8 mouse cellular contexts compared by ENCODE assay signal in the genomic region with DNA sequence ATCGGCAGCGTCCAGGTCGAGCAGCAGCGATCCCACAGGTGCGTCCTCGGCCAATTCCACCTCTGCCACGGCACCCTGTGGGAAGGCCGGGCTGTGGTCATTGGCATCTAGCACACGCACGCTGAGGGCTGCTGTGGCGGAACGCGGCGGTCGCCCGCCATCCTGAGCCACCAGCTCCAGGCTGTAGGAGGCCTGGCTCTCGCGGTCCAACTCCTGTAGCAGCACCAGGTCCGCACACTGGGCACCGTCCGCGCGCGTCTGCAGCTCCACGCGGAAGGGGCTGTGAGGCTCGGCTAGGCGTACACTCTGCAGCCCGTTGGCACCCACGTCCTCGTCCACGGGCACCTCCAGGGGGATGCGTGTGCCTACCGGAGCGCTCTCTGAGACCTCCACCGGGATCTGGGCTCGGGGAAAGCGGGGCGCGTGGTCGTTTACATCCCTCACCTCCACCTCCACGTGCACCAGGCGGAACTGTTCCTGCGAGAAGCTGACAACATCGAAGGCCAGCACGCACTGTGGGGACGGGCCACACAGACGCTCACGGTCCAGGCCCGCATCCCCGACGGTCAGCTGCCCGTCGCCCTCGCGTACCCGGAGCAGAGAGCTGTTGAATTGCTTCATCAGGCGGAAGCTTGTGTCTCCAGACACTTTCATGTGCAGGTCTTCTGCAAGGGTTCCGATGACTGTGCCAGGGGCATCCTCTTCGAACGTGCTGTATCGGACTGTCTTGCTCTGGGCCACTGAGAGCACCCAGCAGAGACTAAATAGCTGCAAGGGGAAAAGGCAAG. TPM values are rescaled to one million over a fixed set of nuclear protein-coding genes. Genes with fewer than 3 reads are reported as not detected.
DNase-seq lines count a peak whose midpoint lies in the region; ATAC-seq and TF ChIP-seq lines count a peak whose summit lies in the region.

No protein-coding gene starts in this region.

- peak overlapping the region; percentile 82 for H3K27ac ChIP-seq in hindbrain, postnatal 0 days

- no peaks in the 10 kb centered on the region for H3K36me3 ChIP-seq in megakaryocyte, embryonic 14.5 days (replicated peaks; ENCODE audit: low read length)
- no peaks in the 10 kb centered on the region for H3K36me3 ChIP-seq in hindbrain, postnatal 0 days (ENCODE audit: insufficient read depth, low read length)

- 1% methylated on average over 60 of the region's 62 CpGs for WGBS in hindbrain, postnatal 0 days

- DNase-seq in embryo, embryonic 10.5 days (ENCODE audit: low spot score): peak; percentile 15
- no peak for DNase-seq in embryo, embryonic 9.5 days (ENCODE audit: extremely low spot score)
- DNase-seq in hindbrain, postnatal 0 days (ENCODE audit: low spot score): peak; percentile 40
- peak; percentile 47 for DNase-seq in neural tube, embryonic 10.5 days (ENCODE audit: extremely low spot score, low spot score)
- DNase-seq in MN1 (ENCODE audit: low spot score): no peak

- H3K4me2 ChIP-seq in hindbrain, postnatal 0 days (ENCODE audit: low read depth, low read length): peak overlapping the region; percentile 68

- TF ChIP-seq CTCF in hindbrain, postnatal 0 days (IDR thresholded peaks at IDR 0.05; ENCODE audit: low read depth): peak; percentile 12; the same call in 1 of the 2 replicates

- peaks cover 83% of the 10 kb centered on the region for H3K27me3 ChIP-seq in megakaryocyte, embryonic 14.5 days (replicated peaks)
- H3K27me3 ChIP-seq in hindbrain, postnatal 0 days (ENCODE audit: insufficient read depth, low read length): peaks cover 16% of the 10 kb centered on the region; the same call in 1 of the 2 replicates

- ATAC-seq in megakaryocyte, adult 5-6 weeks (ENCODE audit: poor library complexity, severe bottlenecking): no peak
- ATAC-seq in hindbrain, postnatal 0 days: peak; percentile 46
- ATAC-seq in monocyte, adult 5-6 weeks (replicated peaks; ENCODE audit: insufficient number of reproducible peaks, low FRiP score, low TSS enrichment, poor library complexity, severe bottlenecking): no peak

- peaks cover 35% of the 10 kb centered on the region for H3K9me3 ChIP-seq in megakaryocyte, embryonic 14.5 days
- H3K9me3 ChIP-seq in hindbrain, postnatal 0 days (ENCODE audit: low read length): no peaks in the 10 kb centered on the region

- H3K9ac ChIP-seq in hindbrain, postnatal 0 days (replicated peaks; ENCODE audit: low read length): peak overlapping the region; percentile 63

- peak overlapping the region; percentile 85 for H3K4me3 ChIP-seq in megakaryocyte, embryonic 14.5 days (replicated peaks)
- H3K4me3 ChIP-seq in hindbrain, postnatal 0 days (ENCODE audit: low read length): peak overlapping the region; percentile 47

- H3K4me1 ChIP-seq in megakaryocyte, embryonic 14.5 days: peaks cover 32% of the 10 kb centered on the region
- peaks cover 3% of the 10 kb centered on the region; the same call in 1 of the 2 replicates for H3K4me1 ChIP-seq in hindbrain, postnatal 0 days (ENCODE audit: insufficient read depth, low read length)

RNA-seq across cellular contexts. Expression of gene Pcdh8, which starts 0.6 kb away (rescaled TPM):
- polyA plus RNA-seq in megakaryocyte, embryonic 14.5 days (2012; ENCODE audit: insufficient read depth, low replicate concordance): not detected in 2 replicates
- total RNA-seq in megakaryocyte, adult 5-6 weeks (2015): not detected in 2 replicates
- not detected in 2 replicates for total RNA-seq in megakaryocyte, adult 5-6 weeks (2017)
- 103 and 128 TPM in 2 replicates for total RNA-seq in hindbrain, postnatal 0 days (2014; rRNA removed)
- polyA plus RNA-seq in hindbrain, postnatal 0 days (2015; fragmentation: Nextera tagmentation; extraction: Ambion mirVana): 25.9 and 30.1 TPM in 2 replicates
- not detected in 3 replicates for total RNA-seq in monocyte, adult 5-6 weeks (2017)

Comparison
In these comparisons a context has a peak if more than half of its experiments do, and no peak if none do; other contexts are left out.
1. DNase-seq: peak in embryo, embryonic 10.5 days (single experiment), hindbrain, postnatal 0 days (single experiment) and neural tube, embryonic 10.5 days (single experiment); none in embryo, embryonic 9.5 days (single experiment) and MN1 (single experiment).
2. RNA of gene Pcdh8, which starts 0.6 kb away (total RNA-seq): 103 to 128 TPM in hindbrain, postnatal 0 days; not detected in megakaryocyte, adult 5-6 weeks and not detected in monocyte, adult 5-6 weeks; every median in the first group is over 100 times any median in the second.